Mouse (Mus musculus) cortical plate, adult 2 months (tissue): Measurements from ENCODE around the gene Gon7. TPM values are rescaled to one million over a fixed set of nuclear protein-coding genes. Genes with fewer than 3 reads are reported as not detected.

Experiments
- H3K27ac ChIP-seq: fragments of 200-500 bp; 2 replicates; pipeline ENCODE4 v1.5.1; 2012; ENCODE audit warnings: low read length, control low read depth, inconsistent platforms; ENCODE audit not compliant: insufficient read depth
- H3K4me1 ChIP-seq: fragments of 200-500 bp; 2 replicates; pipeline ENCODE4 v1.6.1; 2011; ENCODE audit warnings: low read length; ENCODE audit not compliant: control insufficient read depth, insufficient read depth
- H3K4me3 ChIP-seq: fragments of 200-500 bp; 2 replicates; pipeline ENCODE4 v1.5.1; 2011; ENCODE audit warnings: mild to moderate bottlenecking, low read length, control low read depth; ENCODE audit not compliant: insufficient read depth
- CTCF ChIP-seq: fragments of 200-500 bp; IDR thresholded peaks from 2 replicates; pipeline ENCODE4 v1.5.1; 2011; ENCODE audit warnings: mild to moderate bottlenecking, control low read depth, low read length; ENCODE audit not compliant: insufficient read depth; ENCODE audit errors: extremely low read depth
- POLR2A ChIP-seq: fragments of 200-500 bp; IDR thresholded peaks from 2 replicates; pipeline ENCODE4 v1.6.1; 2011; ENCODE audit warnings: mild to moderate bottlenecking, low read length, control low read depth; ENCODE audit not compliant: insufficient read depth; ENCODE audit errors: extremely low read depth
- polyA plus RNA-seq: library from polyadenylated mRNA; depleted of rRNA; stranded (reverse); fragments of >200 nt; gene quantifications from 2 replicates; pipeline ENCODE4 v1.2.3, GENCODE M21; 2012

The Gon7 gene
- polyA plus RNA-seq, 1 experiment: 10.8 TPM

DNA sequence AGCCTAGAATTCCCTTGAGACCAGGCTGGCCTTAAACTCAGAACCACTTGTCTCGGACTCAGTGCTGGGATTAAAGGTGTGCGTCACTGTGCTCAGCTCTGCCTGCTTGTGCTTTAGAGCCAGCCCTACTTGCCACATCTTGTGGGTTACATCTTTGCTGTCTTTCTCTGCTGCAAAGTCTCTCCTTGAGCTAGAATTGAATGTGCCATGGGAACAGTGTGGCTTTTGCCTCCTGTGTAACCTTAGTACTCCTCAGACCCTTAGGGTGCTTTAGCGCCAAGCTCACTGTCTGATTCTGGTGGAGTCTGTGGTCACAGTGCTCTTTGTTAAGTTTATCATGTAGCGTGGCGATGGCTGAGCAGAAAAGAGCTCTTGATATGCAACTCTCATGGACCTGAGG lies 15.1 kb upstream of the Gon7 start:
- no peak overlapping the region for H3K27ac ChIP-seq
- no peak overlapping the region for H3K4me3 ChIP-seq
- no peaks in the 10 kb centered on the region for H3K4me1 ChIP-seq
- TF ChIP-seq CTCF: no peak
- no peak for TF ChIP-seq POLR2A

GRCm38 (mm10) chr12:102771601-102772000 lies 14.0 kb upstream of the Gon7 start:
- no peak overlapping the region for H3K27ac ChIP-seq
- no peak for TF ChIP-seq CTCF
- TF ChIP-seq POLR2A: no peak

GRCm38 (mm10) chr12:102769000-102769399 lies 11.4 kb upstream of the Gon7 start:
- H3K4me1 ChIP-seq: no peaks in the 10 kb centered on the region
- no peak for TF ChIP-seq POLR2A
- no peak for TF ChIP-seq CTCF
- H3K27ac ChIP-seq: no peak overlapping the region
- H3K4me3 ChIP-seq: no peak overlapping the region

More at GRCm38 (mm10) chr12:102771601-102772000, 14.0 kb upstream of the Gon7 start:
- Histone ChIP-seq H3K4me1 (no peaks in the 10 kb centered on the region), H3K4me3 (no peak overlapping the region)

- Histone ChIP-seq H3K4me3 (no peak overlapping the region), H3K27ac (no peak overlapping the region), H3K4me1 (no peaks in the 10 kb centered on the region; the same call in 1 of the 2 replicates)
- TF ChIP-seq CTCF (no peak), POLR2A (no peak)
Measured at GRCm38 (mm10) chr12:102763696-102764095, 6.1 kb upstream of the Gon7 start.

DNA sequence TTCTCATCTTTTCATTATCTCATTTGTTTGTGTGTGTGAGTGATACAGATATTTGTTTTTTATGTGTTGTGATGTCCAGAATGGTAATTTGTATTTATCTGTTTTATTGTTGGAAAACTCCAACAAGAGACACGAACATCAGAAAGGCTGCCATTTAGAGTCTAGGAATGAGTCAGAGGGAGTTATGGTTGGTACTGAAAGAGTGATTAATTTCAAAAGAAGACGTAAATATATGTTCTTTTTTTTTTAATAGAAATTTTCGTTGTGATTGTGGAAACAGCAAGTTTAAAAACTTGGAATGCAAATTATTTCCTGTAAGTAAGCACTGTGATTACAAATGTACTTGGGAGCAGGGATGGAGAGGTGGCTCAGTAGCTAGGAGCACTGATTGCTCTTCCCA lies 4.1 kb upstream of the Gon7 start:
- Histone ChIP-seq H3K27ac (no peak overlapping the region), H3K4me1 (no peaks in the 10 kb centered on the region; the same call in 1 of the 2 replicates), H3K4me3 (no peak overlapping the region)
- no peak for TF ChIP-seq CTCF
- TF ChIP-seq POLR2A: no peak

GRCm38 (mm10) chr12:102758936-102759335 lies 1.3 kb upstream of the Gon7 start:
- Histone ChIP-seq H3K4me3 (peak overlapping the region; percentile 91), H3K4me1 (no peaks in the 10 kb centered on the region; the same call in 1 of the 2 replicates), H3K27ac (no peak overlapping the region)
- no peak for TF ChIP-seq POLR2A
- no peak for TF ChIP-seq CTCF

DNA sequence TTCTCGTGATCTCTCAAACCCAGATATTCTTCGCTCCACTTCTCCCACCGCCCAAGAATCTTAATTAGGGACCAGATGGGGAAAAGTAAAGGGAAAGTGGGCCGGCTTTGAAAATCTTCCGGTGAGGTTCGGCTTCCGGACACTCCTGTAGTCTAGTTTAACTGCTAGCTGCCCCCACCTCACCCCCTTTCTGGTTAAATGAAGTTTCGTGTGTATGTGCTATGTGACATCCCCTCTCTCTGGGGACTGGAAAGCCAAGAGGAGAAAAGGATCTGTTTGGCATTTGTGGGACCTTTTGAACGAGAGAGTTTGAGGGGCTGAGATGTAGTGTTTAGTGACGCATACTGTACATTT lies 777 bp upstream of the Gon7 start, which contains the start of gene Gm20604:
Gm20604 (minus strand) TSS at position 270 of the 354 bp plus-strand sequence.
- TF ChIP-seq POLR2A: no peak
- no peak for TF ChIP-seq CTCF
- Histone ChIP-seq H3K27ac (peak within 1 kb of the TSS; percentile 53), H3K4me3 (peak within 1 kb of the TSS; percentile 91), H3K4me1 (no peaks in the 10 kb centered on the region; the same call in 1 of the 2 replicates)

DNA sequence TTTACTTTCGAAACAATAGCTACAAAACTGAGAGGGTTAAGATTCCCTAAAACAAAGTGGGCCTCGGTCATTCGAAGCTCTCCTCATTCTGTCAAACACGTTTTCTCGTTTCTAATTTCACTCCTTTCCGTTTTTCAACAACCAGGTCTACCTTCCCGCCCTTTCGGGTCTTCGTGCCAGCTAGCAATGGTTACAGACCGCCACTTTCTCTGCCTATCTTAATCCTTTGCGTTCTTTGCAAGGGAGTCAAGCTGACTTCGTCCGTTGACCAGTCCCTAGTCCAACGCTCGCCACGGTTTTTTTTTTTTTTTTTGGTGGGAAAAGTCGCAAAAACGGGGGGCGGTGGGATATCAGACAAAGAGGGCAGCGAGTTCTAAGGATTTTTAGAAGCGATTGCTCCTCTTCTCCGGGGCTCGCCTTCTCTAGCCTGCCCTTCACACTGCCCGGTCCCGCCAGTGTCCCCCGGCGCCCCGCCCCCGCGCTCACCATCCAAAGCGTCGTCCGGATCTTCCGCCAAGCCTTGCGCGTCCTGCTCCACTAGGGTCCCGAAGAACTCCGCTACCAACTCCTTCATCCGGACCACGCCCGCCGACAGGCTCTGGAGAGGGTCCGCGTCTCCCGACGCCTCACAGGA lies 431 bp downstream of the Gon7 start:
- Histone ChIP-seq H3K27ac (peak overlapping the region; percentile 26; the same call in 1 of the 2 replicates), H3K4me1 (no peaks in the 10 kb centered on the region; the same call in 1 of the 2 replicates), H3K4me3 (peak overlapping the region; percentile 91)
- TF ChIP-seq POLR2A: 0 out of 2 replicates have a peak, but pooled peaks have one; percentile 67
- TF ChIP-seq CTCF: no peak

DNA sequence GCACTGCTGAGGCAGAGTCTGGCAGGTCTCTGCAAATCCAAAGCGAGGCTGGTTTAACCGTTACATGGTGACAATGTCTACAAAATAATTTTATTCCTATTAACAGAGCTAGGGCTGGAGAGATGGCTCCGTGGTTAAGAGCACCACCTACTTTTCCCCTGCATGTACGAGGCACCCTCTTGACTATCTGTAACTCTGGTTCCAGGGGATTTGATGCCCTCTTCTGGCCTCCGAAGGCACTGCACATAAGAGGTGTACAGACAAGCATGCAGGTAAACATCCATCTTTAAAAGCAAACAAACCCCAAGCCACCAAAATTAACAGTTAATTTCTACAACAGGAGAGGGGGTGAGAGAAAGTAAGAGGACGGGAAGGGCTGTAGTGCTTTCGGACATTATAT lies 1.3 kb downstream of the Gon7 start:
- peak; percentile 31 for TF ChIP-seq CTCF
- no peak for TF ChIP-seq POLR2A
- Histone ChIP-seq H3K27ac (no peak overlapping the region), H3K4me3 (no peak overlapping the region), H3K4me1 (no peaks in the 10 kb centered on the region; the same call in 1 of the 2 replicates)

DNA sequence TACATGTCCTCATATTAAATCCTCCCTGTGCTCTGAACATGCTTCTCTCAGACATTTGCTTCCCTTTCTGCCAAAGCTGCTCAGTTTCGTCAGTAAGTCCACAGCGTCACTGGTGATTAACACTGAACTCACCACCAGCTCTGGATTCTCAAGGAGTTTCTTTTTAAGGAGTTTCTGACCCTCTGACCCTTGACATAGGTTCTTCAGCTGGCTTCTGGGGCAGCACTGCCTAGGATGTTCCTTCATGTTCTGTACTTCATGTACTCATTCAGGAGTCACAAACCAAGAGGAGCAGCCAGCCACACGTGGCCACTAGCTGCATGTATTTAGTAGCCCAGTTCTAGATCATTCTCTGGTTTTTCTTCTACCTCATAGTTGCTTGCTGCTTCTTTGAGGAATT lies 9.3 kb downstream of the Gon7 start:
- H3K4me1 ChIP-seq: peaks cover 5% of the 10 kb centered on the region; the same call in 1 of the 2 replicates
- TF ChIP-seq CTCF (no peak), POLR2A (no peak)
- no peak overlapping the region for H3K4me3 ChIP-seq
- no peak overlapping the region for H3K27ac ChIP-seq
